Mouse (Mus musculus): ENCODE results near the gene Gnmt.

GRCm38 (mm10) chr17:46774131-46774472 lies 45.1 kb upstream of the Gnmt start:
- TF ChIP-seq GATA1 (IDR thresholded peaks at IDR 0.05; ENCODE audit: borderline replicate concordance, low read length) (no peak), FLI1 (IDR thresholded peaks at IDR 0.05; ENCODE audit: low read length) (no peak)
